Mouse (Mus musculus) liver, embryonic 14.5 days (tissue): ENCODE results near the gene Wfdc13.

Experiments
- CTCF ChIP-seq: IDR thresholded peaks from 2 replicates; pipeline ENCODE4 v1.5.1; 2016; ENCODE audit warnings: antibody characterized with exemption, low read depth, control low read depth
- EP300 ChIP-seq: IDR thresholded peaks from 2 replicates; pipeline ENCODE4 v1.6.1; 2016; ENCODE audit warnings: antibody characterized with exemption, low read depth

- no peak for TF ChIP-seq CTCF
- TF ChIP-seq EP300 = no peak
Observed at GRCm38 (mm10) chr2:164664851-164665250, 20.1 kb upstream of the Wfdc13 start.
